Mouse (Mus musculus) adrenal gland, adult 2 months (tissue): ENCODE results near the gene Cryba4. TPM values are rescaled to one million over a fixed set of nuclear protein-coding genes. Genes with fewer than 3 reads are reported as not detected.

Experiments used
- DNase-seq: peaks from one replicate; pipeline ENCODE4 v3.0.0; 2021
- polyA plus RNA-seq: library from polyadenylated mRNA; depleted of rRNA; stranded (reverse); fragments of >200 nt; gene quantifications from 2 replicates; pipeline ENCODE4 v1.2.3, GENCODE M21; 2012
- total RNA-seq, 2 experiments: library from RNA; stranded (reverse); gene quantifications; 2 replicates each; pipeline ENCODE4 v1.2.3; 2021

The Cryba4 gene
- total and polyA plus RNA-seq, 3 experiments, result 70.5 to 91.5 (median 74.9) TPM

DNA sequence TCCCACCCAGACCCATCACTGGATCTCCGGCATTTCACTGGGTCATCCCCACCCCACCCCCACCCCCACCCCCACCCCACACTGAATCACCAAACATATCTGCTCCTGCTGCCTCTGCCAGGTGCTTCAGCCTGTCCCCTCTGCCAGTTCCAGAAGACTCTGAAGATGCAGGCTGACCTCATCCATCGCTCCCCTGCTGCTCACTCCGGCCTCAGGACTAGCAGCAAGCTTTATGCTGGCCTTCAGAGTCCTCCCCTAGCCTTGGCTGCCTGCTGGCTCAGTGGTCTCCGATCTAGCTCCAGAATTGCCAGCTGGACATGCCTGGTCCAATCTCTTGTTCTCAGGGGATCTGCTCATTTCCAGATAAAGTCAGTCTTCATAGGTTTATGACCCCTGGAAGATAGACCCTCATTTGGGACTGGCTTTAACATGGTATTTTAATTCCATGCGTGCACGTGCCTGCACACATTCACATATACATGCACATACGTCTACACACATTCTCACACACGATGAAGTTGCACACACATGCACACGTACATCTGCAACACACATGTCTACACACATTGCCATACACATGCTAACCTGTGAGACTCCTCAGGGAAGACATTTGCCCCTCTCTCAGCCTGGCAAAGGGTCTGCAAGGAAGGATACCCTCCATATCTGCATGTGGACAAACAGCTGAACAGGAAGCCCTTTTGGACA, 14.3 kb downstream of the Cryba4 start:
- no peak for DNase-seq

DNA sequence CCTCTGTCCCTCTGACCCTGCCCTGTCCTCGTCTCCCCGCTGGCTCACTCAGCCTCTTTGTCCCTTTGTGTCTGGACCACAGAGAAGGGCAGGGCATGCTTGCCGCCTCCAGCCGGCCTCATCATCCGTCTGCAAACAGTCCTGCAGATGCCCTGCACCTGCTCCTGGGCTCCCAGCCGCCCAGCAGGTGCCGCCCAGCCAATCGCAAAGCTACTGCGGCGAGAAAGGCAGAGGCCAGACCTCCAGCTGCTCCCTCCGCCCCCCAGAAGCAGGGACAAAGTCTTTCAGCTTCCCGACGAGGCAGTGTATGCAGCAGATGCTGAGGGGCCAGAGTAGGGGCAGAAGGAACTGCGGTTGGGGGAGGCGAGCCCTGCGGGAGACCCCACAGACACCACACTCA, 14.9 kb downstream of the Cryba4 start:
- no peak for DNase-seq

DNA sequence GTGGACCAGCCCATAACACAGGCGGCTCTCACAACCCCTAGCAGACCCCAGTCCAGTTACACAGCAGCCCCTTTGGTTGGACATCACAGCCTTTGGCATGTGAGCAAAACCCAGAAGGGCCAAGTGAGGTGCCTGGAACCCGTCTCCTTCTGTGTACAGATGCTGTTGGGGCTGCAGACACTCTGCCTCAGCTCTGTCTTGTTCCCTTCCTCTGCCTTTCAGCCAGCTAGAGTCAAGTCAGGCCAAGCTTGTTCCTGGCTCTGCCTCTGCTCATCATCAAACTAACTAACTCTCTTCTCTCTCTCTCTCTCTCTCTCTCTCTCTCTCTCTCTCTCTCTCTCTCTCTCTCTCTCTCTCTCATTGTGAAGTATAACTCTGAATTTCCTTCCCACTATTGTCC, 15.7 kb downstream of the Cryba4 start:
- no peak for DNase-seq

DNA sequence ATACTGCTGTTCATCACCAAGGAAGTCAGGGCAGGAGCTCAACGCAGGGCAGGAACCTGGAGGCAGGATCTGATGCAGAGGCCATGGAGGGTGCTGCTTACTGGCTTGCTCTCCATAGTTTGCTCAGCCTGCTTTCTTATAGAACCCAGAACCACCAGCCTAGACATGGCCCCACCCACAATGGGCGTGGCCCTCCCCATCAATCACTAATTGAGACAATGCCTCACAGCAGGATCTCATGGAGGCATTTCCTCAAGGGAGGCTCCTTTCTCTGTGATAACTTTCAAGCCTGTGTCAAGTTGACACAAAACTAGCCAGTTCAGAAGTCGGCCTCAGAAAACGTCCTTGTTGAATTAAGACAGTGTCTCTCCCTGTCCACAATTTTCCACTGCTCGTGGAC, 16.5 kb downstream of the Cryba4 start:
- DNase-seq, result no peak

DNA sequence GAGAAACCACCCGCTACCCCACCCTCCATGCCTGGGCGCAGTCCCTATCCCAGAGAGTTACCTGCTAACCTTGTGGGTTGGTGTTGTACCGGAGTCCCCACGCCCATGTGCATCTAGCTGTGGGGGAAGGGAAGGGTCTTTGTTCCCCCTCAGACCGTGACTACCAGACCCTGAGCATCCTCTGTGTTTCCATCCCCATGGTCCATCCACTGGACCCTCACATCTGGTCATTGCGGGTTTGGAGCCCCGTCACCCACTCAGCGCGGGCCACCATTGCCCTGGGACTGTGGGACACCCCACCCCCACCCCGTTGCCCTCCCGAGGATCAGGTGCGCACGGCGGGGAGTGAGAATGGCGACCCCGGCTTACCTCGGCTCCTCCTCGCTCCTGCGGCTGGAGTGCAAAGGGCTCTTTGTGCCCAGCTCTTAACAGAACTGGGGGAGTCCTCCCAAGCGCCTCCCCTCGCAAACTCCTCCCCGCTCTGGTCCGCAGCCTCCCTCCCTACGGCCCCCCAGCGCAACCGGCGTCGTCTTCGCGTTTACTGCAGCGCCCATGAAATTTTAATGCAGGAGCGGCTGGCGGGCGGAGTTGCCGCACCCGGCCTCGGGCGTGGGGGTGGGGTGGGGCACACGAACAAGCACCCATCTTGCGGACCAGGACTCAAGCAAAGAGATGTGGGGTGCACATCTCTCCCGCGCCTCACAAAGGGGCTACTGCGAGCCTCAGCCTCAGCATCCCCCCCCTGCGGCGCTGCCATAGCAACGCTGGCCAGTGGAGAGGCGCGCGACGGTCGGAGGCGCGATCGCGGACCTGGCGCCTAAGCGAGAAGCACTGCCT, 23.9 kb downstream of the Cryba4 start:
- DNase-seq, result no peak

GRCm38 (mm10) chr5:112227898-112228239, 24.4 kb downstream of the Cryba4 start:
- DNase-seq, result no peak

GRCm38 (mm10) chr5:112227354-112227753, 25.0 kb downstream of the Cryba4 start:
- DNase-seq, result peak; percentile 52

DNA sequence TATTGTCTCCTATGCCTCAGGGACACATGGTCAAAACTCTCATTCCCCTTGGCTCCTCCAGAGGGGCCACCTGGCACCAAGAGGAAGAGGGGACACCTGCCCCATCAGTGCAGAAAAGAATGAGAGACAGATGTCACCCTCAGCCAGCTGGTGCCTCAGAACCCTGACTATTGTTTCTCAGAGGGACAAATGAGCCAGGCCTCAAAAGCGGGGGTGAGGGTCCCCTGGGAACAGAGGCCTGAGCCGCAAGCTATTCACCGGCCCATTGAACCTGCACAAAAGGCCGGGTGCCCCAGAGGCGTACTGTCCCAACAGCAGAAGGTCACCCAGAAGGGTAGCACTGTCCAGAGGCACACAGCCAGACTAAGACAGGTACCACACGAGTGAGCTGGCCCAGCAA, 26.7 kb downstream of the Cryba4 start:
- no peak for DNase-seq

DNA sequence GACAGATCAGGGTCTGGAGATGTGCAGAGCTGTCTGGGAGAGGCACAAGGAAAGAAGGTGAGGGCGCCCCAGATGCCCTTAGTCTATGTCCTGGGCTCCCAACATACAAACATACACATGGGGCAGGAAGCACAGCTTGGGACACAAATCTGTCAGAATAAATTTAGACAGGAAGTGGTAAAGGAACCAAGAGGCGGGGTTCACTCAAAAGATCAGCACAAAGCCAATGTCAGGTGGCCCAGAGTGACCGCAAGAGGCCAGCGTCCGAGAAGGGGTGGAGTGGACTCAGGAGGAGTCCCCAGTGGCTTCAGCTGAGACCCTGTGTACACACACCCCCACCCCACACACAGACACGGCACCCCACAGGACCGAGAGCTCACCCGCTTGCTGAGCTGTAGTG, 32.1 kb downstream of the Cryba4 start:
- no peak for DNase-seq

DNA sequence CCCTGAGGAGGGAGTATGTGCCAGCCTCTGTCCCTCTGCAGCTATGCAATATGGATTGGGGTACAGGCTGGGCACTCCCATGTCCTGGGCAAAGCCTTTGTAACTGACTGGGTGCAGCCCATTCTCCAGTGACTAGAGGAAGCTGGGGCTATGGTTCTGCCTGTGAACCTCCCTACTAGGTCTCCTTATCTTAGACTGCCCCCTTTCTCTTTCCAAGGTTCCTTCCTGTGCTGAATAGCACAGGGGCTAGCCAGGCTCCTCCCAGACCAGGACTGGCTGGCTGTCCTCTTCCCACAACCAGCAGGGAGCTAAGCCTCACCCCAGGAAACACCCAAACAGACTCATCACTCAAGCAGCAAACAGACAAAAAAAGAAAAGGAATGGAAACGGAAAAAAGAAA, 32.9 kb downstream of the Cryba4 start:
- DNase-seq, result no peak

DNA sequence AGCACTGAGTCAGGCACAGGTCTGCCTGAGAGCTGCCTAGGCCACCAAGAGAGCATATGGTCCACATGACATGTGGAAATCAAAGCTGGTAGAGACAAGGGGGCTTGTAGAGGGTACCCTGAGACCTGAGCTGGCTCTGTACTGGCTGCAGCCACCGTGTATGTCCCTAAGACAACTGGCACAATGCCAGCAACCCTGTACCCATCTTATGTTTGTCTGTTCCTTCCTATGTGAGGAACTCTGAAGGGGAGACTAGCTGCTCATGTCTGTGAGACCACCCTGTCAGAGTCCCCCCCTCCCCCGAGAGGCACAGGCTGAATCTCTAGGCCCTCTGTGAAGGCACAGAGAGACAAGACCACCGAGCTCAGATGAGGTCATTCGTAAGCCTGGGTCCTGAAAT, 33.6 kb downstream of the Cryba4 start:
- DNase-seq, result no peak

DNA sequence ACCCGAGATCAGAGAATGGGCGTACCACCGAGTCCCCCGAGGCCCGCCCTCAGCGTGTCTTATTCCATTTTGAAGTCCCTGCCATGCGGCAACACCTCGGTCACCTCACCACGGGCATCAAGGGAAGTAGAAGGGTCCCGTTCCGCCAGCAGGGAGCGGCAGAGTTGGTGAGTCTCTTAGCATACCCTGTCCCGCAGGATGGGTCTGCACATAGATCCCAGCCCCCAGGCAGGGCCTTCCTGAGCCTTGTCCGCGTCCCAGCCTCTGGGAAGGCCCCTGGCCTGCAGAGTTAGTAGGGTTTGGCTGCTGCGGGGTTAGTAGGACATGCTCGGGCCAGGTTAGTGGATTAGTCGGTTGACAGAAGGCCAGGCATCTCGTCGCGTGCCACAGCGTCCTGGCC, 35.3 kb downstream of the Cryba4 start:
- no peak for DNase-seq

DNA sequence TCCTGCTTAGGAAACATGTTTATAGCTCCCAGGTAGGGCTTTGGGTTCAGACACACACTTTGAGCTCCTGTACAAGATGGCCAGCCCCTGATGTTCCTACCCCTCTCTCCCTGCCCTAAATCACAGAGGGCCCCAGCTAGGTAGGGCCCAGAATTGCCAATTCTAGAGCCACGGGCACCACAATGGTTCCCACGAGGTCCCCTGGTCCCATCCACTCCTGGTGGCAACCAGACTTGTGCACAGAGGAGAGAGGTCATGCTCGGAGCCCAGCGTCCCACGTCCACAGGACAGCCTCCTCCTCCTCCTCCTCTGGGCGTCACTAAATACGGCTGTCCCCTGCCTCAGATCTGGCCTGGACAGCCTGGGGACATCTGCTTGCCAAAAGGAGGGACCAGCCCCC, 36.0 kb downstream of the Cryba4 start:
- no peak for DNase-seq

DNA sequence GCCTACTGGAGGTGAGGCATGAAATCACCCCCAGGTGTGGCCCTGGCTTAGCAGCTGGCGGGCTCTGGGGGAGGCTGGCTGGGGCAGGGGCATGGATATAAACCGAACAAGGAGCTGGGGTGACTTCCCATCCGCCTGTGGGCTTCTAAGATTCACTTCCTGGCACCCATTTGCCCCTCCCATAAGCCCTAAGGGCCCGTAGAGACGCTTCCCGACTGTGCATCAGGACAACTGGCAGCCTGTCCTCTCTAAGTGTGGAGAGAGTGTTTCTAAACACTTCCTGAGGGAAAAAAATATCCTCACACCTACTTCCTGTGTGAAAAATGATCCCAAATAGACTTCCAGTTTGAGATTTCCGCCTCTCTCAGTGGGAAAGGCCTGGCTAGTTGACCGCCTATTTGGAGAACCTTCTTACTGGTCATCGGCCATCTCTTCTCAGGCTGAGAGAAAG, 36.5 kb downstream of the Cryba4 start:
- no peak for DNase-seq

GRCm38 (mm10) chr5:112215291-112215751, 37.0 kb downstream of the Cryba4 start:
- DNase-seq, result no peak

DNA sequence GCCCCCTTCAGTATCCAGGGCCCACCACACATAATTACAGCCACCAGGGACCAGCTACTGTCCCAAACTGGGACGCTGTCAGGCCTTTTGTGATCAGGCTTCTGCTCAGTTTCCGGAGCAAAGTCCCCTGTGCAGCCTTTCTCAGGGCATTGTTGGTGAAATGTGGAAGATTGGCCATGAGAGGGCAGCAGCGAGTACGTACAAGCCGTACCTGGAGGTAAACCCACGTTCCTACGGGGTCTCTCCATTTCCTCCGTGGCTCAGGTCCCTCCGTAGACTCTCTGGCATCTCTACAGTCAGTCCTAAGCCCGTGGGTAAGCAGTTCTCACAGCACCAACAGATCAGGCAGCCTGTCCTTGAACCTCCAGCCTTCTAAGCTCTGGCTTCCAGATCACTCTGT, 37.9 kb downstream of the Cryba4 start:
- DNase-seq, result peak; percentile 17

DNA sequence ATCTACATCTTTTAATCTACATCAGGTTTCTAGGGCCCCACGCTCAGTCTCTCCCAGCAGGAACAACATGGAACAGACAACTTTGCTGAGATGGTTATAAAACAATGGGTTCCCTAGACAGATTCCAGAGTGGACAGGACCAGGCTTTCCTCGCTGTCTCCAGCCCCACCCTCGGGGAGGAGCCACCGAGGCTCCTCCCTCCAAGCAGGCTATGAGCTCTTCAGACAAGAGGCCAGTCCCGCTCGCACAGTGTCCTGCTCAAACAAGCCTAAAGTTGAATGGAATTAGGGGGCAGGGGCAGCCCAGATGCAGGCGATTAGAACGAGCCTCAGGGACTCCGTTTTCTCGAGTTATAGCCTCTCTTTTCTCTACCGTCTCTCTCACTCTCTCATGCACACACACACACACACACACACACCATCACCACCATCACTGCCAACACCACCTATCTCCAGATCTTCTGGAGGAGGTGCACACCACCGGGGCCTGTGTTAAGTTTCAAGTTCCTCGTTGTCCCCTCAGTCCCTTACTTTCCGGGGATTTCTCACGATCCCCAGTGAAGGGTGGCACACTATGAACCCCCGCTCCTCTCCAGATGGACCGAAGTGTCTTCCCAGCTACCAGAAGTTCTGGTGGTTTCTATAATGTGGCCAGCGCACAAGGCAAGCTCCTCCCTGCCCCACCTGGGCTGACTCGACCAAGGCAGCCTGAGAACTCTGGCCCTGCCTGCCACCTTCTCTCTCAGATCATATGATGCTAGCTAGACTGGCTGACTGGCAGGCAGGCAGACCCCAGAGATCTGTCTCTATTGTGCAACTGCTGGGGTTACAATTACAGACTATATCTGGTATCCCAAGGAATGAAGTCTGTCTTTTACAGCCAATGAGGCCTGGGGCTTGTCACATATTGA, 38.7 kb downstream of the Cryba4 start:
- no peak for DNase-seq

DNA sequence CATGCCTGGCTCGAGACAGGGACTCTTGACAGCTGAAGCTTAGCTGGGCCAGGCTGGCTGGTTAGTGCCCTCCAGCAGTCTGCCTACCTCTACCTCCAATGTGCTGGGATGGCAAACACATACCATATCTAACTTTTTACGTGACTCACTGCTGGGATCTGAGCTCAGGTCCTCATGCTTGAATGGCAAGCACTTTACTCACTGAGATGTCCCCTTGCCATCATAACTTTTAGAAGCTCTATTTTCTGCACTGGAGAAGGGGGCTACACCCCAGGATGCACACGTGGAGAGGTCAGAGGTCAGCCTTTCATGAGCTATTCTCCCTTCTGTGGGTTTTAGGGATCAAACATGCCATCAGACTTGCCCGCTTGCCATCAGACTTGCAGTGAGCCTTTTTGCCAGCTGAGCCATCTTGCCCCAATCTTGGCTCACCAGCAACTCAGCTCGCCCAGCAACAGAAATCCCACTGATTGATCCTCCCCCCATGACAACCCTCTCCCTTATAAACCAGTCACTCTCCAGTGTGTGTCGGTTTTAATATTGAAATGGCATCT, 39.5 kb downstream of the Cryba4 start:
- DNase-seq, result no peak

DNA sequence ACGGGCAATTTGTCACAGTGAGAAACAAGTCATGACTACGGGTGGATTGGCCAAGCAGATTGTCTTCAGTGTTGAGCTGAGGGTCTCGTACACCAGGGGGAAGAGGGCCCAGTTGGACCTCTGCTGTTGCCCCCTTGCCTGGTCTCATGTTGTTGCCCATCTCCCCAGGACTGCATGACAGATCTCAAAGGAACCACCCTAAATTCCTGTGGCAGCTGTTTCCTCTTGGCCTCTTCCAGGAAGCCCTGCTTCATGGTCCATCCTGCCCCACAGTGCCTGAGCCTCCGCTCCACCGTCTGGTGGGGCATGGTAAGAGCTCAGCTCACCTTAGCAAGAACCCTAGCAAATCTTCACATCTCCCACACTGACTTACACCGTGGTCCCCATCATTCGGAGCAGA, 40.4 kb downstream of the Cryba4 start:
- DNase-seq, result no peak

GRCm38 (mm10) chr5:112210104-112210503, 42.2 kb downstream of the Cryba4 start:
- DNase-seq, result peak; percentile 38

- no peak for DNase-seq
Observed at GRCm38 (mm10) chr5:112208321-112208720, 44.0 kb downstream of the Cryba4 start.
